Mouse (Mus musculus): ENCODE results near the gene Opn4.

Opn4 gene

GRCm38 (mm10) chr14:34590743-34591675, 8.9 kb downstream of the Opn4 start:
- DNase-seq (ENCODE audit: low read depth): peak; percentile 24

GRCm38 (mm10) chr14:34590017-34590570, 9.8 kb downstream of the Opn4 start:
- DNase-seq (ENCODE audit: low read depth): no peak

- no peak for DNase-seq (ENCODE audit: low read depth)
Measured at GRCm38 (mm10) chr14:34589185-34589713, 10.7 kb downstream of the Opn4 start.

- no peak for DNase-seq (ENCODE audit: low read depth)
Measured at GRCm38 (mm10) chr14:34588498-34588897, 11.4 kb downstream of the Opn4 start, which contains the start of gene Ldb3. Gene Ldb3, minus strand, starts transcription at chr14:34588682.

- no peak for DNase-seq (ENCODE audit: low read depth)
Measured at GRCm38 (mm10) chr14:34588005-34588404, 11.9 kb downstream of the Opn4 start.

GRCm38 (mm10) chr14:34586871-34587270, 13.1 kb downstream of the Opn4 start:
- no peak for DNase-seq (ENCODE audit: low read depth)

GRCm38 (mm10) chr14:34585358-34586105, 14.4 kb downstream of the Opn4 start:
- no peak for DNase-seq (ENCODE audit: low read depth)

- no peak for DNase-seq (ENCODE audit: low read depth)
Measured at GRCm38 (mm10) chr14:34582740-34583427, 17.1 kb downstream of the Opn4 start.

GRCm38 (mm10) chr14:34576858-34577257, 23.1 kb downstream of the Opn4 start:
- no peak for DNase-seq (ENCODE audit: low read depth)

- no peak for DNase-seq (ENCODE audit: low read depth)
Measured at GRCm38 (mm10) chr14:34574068-34574467, 25.9 kb downstream of the Opn4 start.

GRCm38 (mm10) chr14:34573348-34573913, 26.5 kb downstream of the Opn4 start:
- DNase-seq (ENCODE audit: low read depth): no peak

- DNase-seq (ENCODE audit: low read depth): no peak
Measured at GRCm38 (mm10) chr14:34571610-34572387, 28.1 kb downstream of the Opn4 start.

GRCm38 (mm10) chr14:34570903-34571302, 29.0 kb downstream of the Opn4 start:
- DNase-seq (ENCODE audit: low read depth): no peak

GRCm38 (mm10) chr14:34570294-34570693, 29.6 kb downstream of the Opn4 start:
- DNase-seq (ENCODE audit: low read depth): peak; percentile 44

- DNase-seq (ENCODE audit: low read depth): no peak
Measured at GRCm38 (mm10) chr14:34569534-34570194, 30.3 kb downstream of the Opn4 start.

- no peak for DNase-seq (ENCODE audit: low read depth)
Measured at GRCm38 (mm10) chr14:34568626-34569025, 31.3 kb downstream of the Opn4 start.

GRCm38 (mm10) chr14:34567697-34568096, 32.2 kb downstream of the Opn4 start:
- no peak for DNase-seq (ENCODE audit: low read depth)

GRCm38 (mm10) chr14:34566530-34566929, 33.4 kb downstream of the Opn4 start:
- no peak for DNase-seq (ENCODE audit: low read depth)

GRCm38 (mm10) chr14:34565711-34566110, 34.2 kb downstream of the Opn4 start:
- DNase-seq (ENCODE audit: low read depth): no peak

- DNase-seq (ENCODE audit: low read depth): no peak
Measured at GRCm38 (mm10) chr14:34564646-34565045, 35.3 kb downstream of the Opn4 start.
